Mouse (Mus musculus) liver, embryonic 16.5 days (tissue): ENCODE measurements around the gene Abraxas1. TPM values are rescaled to one million over a fixed set of nuclear protein-coding genes. Genes with fewer than 3 reads are reported as not detected.

Experiments used
- ATAC-seq: fragments of 200-750 bp; cut with Nextera tagmentation; 2 replicates; pipeline ENCODE4 v1.8.0; 2017; ENCODE audit warnings: low read depth, mild to moderate bottlenecking, moderate number of reproducible peaks, moderate library complexity
- H3K27ac ChIP-seq: fragments of 300-500 bp; sonication (generic); 2 replicates; pipeline ENCODE4 v1.5.1; 2014; ENCODE audit warnings: mild to moderate bottlenecking, low read length
- H3K27me3 ChIP-seq: fragments of 300-500 bp; sonication (generic); 2 replicates; pipeline ENCODE4 v1.6.1; 2014; ENCODE audit warnings: low read depth, low read length, mixed read lengths; ENCODE audit not compliant: control insufficient read depth, insufficient read depth
- H3K36me3 ChIP-seq: fragments of 300-500 bp; sonication (generic); 2 replicates; pipeline ENCODE4 v1.6.1; 2014; ENCODE audit warnings: mild to moderate bottlenecking; ENCODE audit not compliant: control insufficient read depth, insufficient read depth
- H3K4me1 ChIP-seq: fragments of 300-500 bp; sonication (generic); 2 replicates; pipeline ENCODE4 v1.6.1; 2014; ENCODE audit warnings: low read depth, low read length, mixed read lengths; ENCODE audit not compliant: control insufficient read depth
- H3K4me2 ChIP-seq: fragments of 300-500 bp; sonication (generic); 2 replicates; pipeline ENCODE4 v1.6.1; 2014; ENCODE audit warnings: low read depth, low read length, mixed read lengths
- H3K4me3 ChIP-seq: fragments of 300-500 bp; sonication (generic); 2 replicates; pipeline ENCODE4 v1.5.1; 2014; ENCODE audit warnings: low read depth, mild to moderate bottlenecking, low read length
- H3K9ac ChIP-seq: fragments of 300-500 bp; sonication (generic); 2 replicates; pipeline ENCODE4 v1.6.1; 2014; ENCODE audit warnings: low read depth, low read length
- H3K9me3 ChIP-seq: fragments of 300-500 bp; sonication (generic); replicated peaks from 2 replicates; pipeline ENCODE4 v1.6.1; 2016; ENCODE audit warnings: low read length; ENCODE audit not compliant: control insufficient read depth
- WGBS: fragments of 180-500 bp; shearing (Covaris S2); extraction: QIAGEN DNeasy Blood & Tissue Kit; methylation state at CpG from one replicate; pipeline ENCODE4 v1.1.7; 2014; ENCODE audit not compliant: insufficient replicate concordance; 5-methylcytosine and 5-hydroxymethylcytosine counted together
- polyA plus RNA-seq: library from polyadenylated mRNA; unstranded; fragments of >200 nt; fragmentation: Nextera tagmentation; extraction: Ambion mirVana; gene quantifications from 2 replicates; pipeline ENCODE4 v1.2.1, GENCODE M21; 2015

Abraxas1 gene
- polyA plus RNA-seq, 1 experiment from 2014 or later: 13.2 TPM

DNA sequence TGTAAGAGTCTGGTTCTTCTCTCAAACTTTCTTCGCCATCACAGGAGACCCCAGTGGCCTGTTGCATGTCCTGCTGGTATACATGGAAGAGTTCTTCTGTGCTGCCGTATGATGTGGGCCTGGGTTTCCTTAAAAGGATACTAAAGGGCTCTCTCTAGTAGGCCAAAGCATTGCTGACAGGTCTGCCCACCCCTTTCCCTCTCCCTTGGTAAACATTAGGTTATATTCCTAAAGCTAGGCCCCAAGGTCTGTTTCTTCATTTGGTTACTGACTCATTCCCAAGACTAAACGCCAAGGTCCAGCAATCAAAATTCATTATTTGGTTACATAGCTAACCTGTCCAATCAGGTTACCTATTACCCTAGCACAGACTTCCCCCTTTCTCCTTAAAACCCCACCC, 11.9 kb upstream of the Abraxas1 start:
- Histone ChIP-seq H3K27ac (no peak overlapping the region), H3K9me3 (no peaks in the 10 kb centered on the region), H3K4me3 (no peak overlapping the region), H3K36me3 (no peaks in the 10 kb centered on the region), H3K27me3 (no peaks in the 10 kb centered on the region), H3K4me2 (no peak overlapping the region), H3K9ac (no peak overlapping the region), H3K4me1 (no peaks in the 10 kb centered on the region)
- 69% methylated on average over 3 of the region's 3 CpGs for WGBS
- no peak for ATAC-seq

DNA sequence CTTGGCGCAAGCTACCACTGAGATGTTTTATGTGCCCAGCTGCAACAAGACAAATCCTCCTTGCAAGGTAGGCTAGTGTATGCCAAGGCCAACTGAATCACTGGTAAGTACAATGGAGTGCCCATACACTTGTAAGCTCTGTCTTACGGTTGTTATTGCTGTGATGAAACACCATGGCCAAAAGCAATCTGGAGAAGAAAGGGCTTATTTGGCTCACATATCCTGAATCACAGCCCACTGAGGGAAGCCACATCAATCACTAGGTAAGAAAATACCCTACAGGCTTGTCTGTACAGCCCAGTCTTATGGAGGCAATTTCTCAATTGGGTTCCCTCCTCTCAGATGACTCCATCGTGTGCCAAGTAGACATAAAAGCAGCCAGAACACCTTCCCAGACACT, 7.9 kb upstream of the Abraxas1 start:
- no peak for ATAC-seq

DNA sequence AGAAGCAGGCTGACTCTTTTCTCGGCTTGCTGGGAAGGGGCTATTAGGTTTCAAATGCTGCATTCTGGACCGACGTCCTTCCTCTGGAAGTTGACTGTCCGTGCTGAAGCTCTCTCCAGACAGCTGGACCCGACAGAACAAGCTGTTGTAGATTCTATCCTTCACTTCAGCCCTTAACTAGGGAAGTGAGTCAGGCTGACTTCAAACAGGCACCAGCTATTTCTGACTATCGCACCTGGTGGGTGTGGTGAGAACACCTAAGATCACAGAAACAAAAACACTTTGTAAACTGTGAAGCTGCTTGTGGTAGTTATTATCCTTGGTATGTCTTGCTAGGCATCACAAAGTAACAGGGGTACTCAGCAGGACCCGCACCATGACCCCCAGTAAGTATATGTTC, 5.8 kb upstream of the Abraxas1 start:
- Histone ChIP-seq H3K9me3 (no peaks in the 10 kb centered on the region), H3K4me2 (no peak overlapping the region), H3K9ac (no peak overlapping the region), H3K27ac (no peak overlapping the region), H3K36me3 (no peaks in the 10 kb centered on the region), H3K4me3 (no peak overlapping the region), H3K4me1 (no peaks in the 10 kb centered on the region), H3K27me3 (no peaks in the 10 kb centered on the region)
- 66% methylated on average over 7 of the region's 7 CpGs for WGBS
- no peak for ATAC-seq

More for the DNA sequence above, 7.9 kb upstream of the Abraxas1 start:
- H3K36me3 ChIP-seq: no peaks in the 10 kb centered on the region
- no peaks in the 10 kb centered on the region for H3K4me1 ChIP-seq
- H3K9me3 ChIP-seq: no peaks in the 10 kb centered on the region
- no peak overlapping the region for H3K4me3 ChIP-seq
- H3K4me2 ChIP-seq: no peak overlapping the region
- WGBS: 74% methylated on average over 3 of the region's 3 CpGs
- H3K27me3 ChIP-seq: no peaks in the 10 kb centered on the region
- H3K27ac ChIP-seq: no peak overlapping the region
- no peak overlapping the region for H3K9ac ChIP-seq

DNA sequence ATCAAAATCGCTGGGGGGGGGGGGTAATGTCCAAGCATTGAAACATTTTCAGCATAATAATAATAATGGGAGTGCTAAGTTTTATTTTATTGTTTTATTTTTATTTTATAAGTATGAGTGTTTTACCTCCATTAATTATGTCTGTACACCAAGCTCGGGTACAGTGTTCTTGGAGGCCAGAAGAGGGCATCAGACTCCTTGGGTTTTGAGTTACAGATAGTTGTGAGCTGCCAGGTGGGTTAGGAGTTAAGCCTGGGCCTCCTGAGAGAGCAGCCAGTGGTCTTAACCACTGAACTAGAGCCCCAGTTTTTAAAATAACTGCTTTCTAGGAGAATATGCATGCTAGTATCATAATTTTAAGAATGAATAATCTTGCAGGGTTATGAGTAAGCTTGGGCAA, 5.2 kb upstream of the Abraxas1 start:
- no peak overlapping the region for H3K9ac ChIP-seq
- H3K27me3 ChIP-seq: no peaks in the 10 kb centered on the region
- 11% methylated on average over 2 of the region's 2 CpGs for WGBS
- H3K4me2 ChIP-seq: no peak overlapping the region
- H3K4me3 ChIP-seq: no peak overlapping the region
- H3K9me3 ChIP-seq: no peaks in the 10 kb centered on the region
- no peak for ATAC-seq
- H3K27ac ChIP-seq: no peak overlapping the region
- no peaks in the 10 kb centered on the region; the same call in 1 of the 2 replicates for H3K4me1 ChIP-seq
- H3K36me3 ChIP-seq: no peaks in the 10 kb centered on the region

DNA sequence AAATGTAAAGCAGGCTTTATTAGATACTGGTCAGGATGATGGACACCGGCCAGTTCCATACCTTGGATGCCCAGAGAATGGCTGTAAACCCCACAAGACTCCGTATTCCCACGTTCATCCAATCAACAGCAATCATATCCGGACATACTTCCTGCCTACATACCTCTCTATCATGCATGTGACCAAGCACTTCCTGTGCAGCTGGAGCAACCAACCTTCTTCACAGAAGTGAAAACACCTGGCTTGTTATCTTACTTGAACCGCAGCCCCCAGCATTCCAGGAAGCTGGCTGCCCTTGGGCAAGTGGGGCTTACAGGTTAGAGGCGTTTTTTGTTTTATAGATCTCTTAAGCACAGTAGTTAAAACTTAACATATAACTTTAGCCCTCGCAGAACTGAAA, 2.1 kb upstream of the Abraxas1 start:
- Histone ChIP-seq H3K36me3 (no peaks in the 10 kb centered on the region), H3K4me3 (no peak overlapping the region), H3K9ac (no peak overlapping the region), H3K27me3 (no peaks in the 10 kb centered on the region), H3K27ac (no peak overlapping the region), H3K4me2 (no peak overlapping the region), H3K4me1 (peaks cover 5% of the 10 kb centered on the region), H3K9me3 (no peaks in the 10 kb centered on the region)
- no peak for ATAC-seq
- WGBS: 52% methylated on average over 7 of the region's 7 CpGs

DNA sequence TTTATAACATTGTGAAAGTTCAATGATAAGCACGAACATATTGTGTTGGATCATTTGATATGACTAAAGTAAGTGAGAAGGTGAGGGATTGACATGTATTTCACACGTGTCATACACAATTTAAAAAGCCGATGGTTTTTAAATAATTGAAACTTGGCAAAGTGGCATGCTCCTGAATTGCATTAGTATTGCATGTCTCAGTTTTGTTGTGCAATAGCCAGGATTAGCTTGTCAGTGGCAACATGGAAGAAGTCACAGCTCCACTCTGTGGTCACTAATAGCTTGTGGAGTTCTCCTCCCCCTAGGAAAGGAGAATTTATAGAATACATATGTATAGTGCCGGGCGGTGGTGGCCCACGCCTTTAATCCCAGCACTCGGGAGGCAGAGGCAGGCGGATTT, 610 bp upstream of the Abraxas1 start:
- H3K4me3 ChIP-seq: peak overlapping the region; percentile 91
- no peaks in the 10 kb centered on the region for H3K9me3 ChIP-seq
- no peak overlapping the region for H3K27ac ChIP-seq
- no peak overlapping the region; the same call in 1 of the 2 replicates for H3K9ac ChIP-seq
- 63% methylated on average over 8 of the region's 8 CpGs for WGBS
- no peak for ATAC-seq
- H3K4me1 ChIP-seq: peaks cover 5% of the 10 kb centered on the region
- no peaks in the 10 kb centered on the region for H3K27me3 ChIP-seq
- H3K4me2 ChIP-seq: peak overlapping the region; percentile 95
- no peaks in the 10 kb centered on the region for H3K36me3 ChIP-seq

DNA sequence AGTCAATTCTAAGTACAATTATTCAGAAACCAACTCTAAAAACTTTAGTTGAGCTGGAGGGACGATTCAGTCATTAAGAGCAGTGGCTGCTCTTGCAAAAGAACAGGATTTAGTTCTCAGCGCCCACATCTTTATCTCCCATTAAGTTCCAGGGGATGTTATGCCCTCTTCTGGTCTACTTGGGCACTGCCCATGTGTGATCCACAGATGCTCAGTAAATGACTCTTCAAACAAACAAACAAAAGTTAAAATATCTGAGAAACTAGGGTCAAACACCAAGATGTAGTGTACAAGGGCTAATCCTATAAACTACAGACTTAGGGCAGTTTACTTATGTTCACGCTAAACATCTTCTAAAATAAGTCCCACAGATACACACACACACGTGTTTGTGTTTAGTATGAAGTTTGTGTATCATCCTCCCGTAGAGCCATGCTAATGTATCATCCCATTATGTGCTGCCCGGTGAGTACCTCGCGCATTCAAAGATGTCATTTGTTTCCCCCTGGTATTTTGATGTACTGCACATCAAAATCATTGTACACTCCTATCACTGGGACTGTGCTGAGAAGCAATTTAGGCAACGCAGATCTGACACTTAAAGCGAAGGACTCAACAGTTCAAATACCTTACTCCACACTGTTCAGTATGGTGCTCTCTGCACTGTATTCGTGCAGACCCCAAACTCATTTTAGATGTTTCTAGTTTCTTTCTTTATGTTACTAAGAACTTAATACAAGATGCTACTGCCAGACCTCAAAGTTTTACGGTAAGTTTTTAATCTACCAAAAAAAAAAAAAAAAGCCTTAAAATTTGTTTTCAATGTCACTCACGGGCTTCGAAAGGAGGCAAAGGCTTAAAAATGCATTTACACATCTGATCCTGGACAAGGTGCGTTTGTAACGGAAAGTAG, 941 bp downstream of the Abraxas1 start:
- peak overlapping the region; percentile 95 for H3K4me2 ChIP-seq

DNA sequence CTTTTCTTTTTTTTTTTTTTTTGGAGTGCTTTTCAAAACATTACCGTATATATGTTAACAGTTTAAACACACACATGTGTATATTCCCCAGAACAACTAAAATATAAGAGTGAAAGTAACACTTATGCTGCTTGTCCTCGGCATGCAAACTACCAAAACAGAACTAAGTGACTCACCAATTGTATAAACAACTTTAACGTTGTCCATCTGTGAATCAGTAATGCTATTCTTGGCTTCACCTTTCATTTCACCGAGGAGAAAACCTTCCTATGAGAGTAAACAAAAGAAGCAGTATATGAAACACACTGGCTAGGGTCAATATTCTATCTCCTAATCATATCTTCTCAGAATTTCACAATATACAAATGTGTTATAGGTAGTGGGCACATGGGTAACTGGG, 2.4 kb downstream of the Abraxas1 start:
- H3K4me1 ChIP-seq: peaks cover 5% of the 10 kb centered on the region
- no peak overlapping the region for H3K4me2 ChIP-seq
- WGBS: 75% methylated on average over 4 of the region's 4 CpGs
- H3K9ac ChIP-seq: no peak overlapping the region
- no peak overlapping the region for H3K4me3 ChIP-seq
- H3K27ac ChIP-seq: no peak overlapping the region
- ATAC-seq: no peak
- H3K27me3 ChIP-seq: no peaks in the 10 kb centered on the region
- H3K9me3 ChIP-seq: no peaks in the 10 kb centered on the region
- peaks cover 9% of the 10 kb centered on the region for H3K36me3 ChIP-seq

More for the DNA sequence above, 941 bp downstream of the Abraxas1 start:
- Histone ChIP-seq H3K27ac (peak overlapping the region; percentile 83), H3K36me3 (peaks cover 4% of the 10 kb centered on the region), H3K9me3 (no peaks in the 10 kb centered on the region), H3K9ac (peak overlapping the region; percentile 96), H3K27me3 (no peaks in the 10 kb centered on the region), H3K4me1 (peaks cover 5% of the 10 kb centered on the region), H3K4me3 (peak overlapping the region; percentile 91)
- ATAC-seq: no peak; the same call in 1 of the 2 replicates
- WGBS: 27% methylated on average over 16 of the region's 16 CpGs

DNA sequence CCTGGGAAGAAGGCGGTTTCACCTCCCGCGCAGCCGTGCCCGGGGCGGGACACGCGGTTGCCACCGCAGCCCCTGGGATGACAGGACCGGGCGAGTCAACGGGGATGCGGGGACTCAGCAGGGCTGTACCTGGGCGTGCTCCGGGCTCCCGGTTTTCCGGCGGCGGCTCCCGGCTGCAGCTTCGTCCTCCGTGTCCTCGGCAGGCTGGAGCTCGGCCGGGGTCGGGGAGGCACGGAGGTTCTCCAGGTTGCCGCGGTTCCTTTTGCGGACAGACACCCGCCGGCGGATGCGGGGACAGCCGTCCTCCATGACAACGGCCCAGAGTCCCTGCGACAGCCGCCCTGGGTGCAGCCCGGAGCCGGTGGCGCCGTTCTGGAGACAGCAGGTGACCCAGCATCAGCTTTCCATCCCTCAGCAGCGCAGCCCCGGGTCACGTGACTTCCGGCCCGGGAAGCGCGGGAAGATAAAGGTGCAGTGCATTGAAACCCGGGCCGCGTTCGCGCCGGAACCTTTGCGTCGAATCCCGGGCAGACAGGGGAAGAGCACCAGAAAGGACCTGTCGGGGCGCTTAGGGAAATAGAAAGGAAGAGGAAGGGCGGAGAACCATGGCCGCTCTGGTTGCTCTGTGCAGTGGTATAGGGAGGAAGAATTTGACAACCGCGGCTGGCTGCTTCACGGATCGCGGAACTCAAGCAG, 22.5 kb downstream of the Abraxas1 start, which contains the start of the genes Helq and Mrps18c:
Gene Helq (minus strand): TSS at position 434 of the 696 bp plus-strand sequence.
Gene Mrps18c (plus strand): TSS at position 463 of the 696 bp plus-strand sequence.
- peak within 1 kb of the TSS; percentile 90 for H3K4me2 ChIP-seq
- H3K36me3 ChIP-seq: peaks cover 17% of the 10 kb centered on the region
- no peaks in the 10 kb centered on the region for H3K9me3 ChIP-seq
- under 1% methylated on average over 67 of the region's 67 CpGs for WGBS
- H3K27ac ChIP-seq: peak within 1 kb of the TSS; percentile 61
- H3K9ac ChIP-seq: peak within 1 kb of the TSS; percentile 84
- peak; percentile 97 for ATAC-seq
- H3K4me1 ChIP-seq: peaks cover 10% of the 10 kb centered on the region
- no peaks in the 10 kb centered on the region for H3K27me3 ChIP-seq
- peak within 1 kb of the TSS; percentile 92 for H3K4me3 ChIP-seq
